Mouse (Mus musculus) embryonic facial prominence, embryonic 13.5 days (tissue): ENCODE data around the gene Dyrk1a. TPM values are rescaled to one million over a fixed set of nuclear protein-coding genes. Genes with fewer than 3 reads are reported as not detected.

ENCODE experiments used
- ATAC-seq: fragments of 200-750 bp; cut with Nextera tagmentation; 2 replicates; pipeline ENCODE4 v1.8.0; 2017; ENCODE audit warnings: low read depth; ENCODE audit not compliant: insufficient number of reproducible peaks, insufficient read depth, low FRiP score, low TSS enrichment
- H3K27ac ChIP-seq: fragments of 300-500 bp; sonication (generic); 2 replicates; pipeline ENCODE4 v1.5.1; 2015; ENCODE audit warnings: moderate library complexity, mild to moderate bottlenecking, inconsistent platforms
- H3K27me3 ChIP-seq: fragments of 300-500 bp; sonication (generic); 2 replicates; pipeline ENCODE4 v1.6.1; 2015; ENCODE audit warnings: mild to moderate bottlenecking, inconsistent platforms
- H3K36me3 ChIP-seq: fragments of 300-500 bp; sonication (generic); 2 replicates; pipeline ENCODE4 v1.6.1; 2015; ENCODE audit warnings: mild to moderate bottlenecking, inconsistent platforms
- H3K4me1 ChIP-seq: fragments of 300-500 bp; sonication (generic); 2 replicates; pipeline ENCODE4 v1.6.1; 2015; ENCODE audit warnings: inconsistent platforms
- H3K4me2 ChIP-seq: fragments of 300-500 bp; sonication (generic); 2 replicates; pipeline ENCODE4 v1.6.1; 2015; ENCODE audit warnings: moderate library complexity, mild to moderate bottlenecking, inconsistent platforms
- H3K4me3 ChIP-seq: fragments of 300-500 bp; sonication (generic); 2 replicates; pipeline ENCODE4 v1.5.1; 2015; ENCODE audit warnings: mild to moderate bottlenecking, inconsistent platforms
- H3K9ac ChIP-seq: fragments of 300-500 bp; sonication (generic); 2 replicates; pipeline ENCODE4 v1.6.1; 2015; ENCODE audit warnings: mild to moderate bottlenecking, inconsistent platforms
- H3K9me3 ChIP-seq: fragments of 300-500 bp; sonication (generic); 2 replicates; pipeline ENCODE4 v1.6.1; 2016; ENCODE audit warnings: inconsistent platforms
- WGBS: fragments of 180-500 bp; shearing (Covaris S2); methylation state at CpG from one replicate; pipeline ENCODE4 v1.1.7; 2015; ENCODE audit warnings: mixed read lengths; 5-methylcytosine and 5-hydroxymethylcytosine counted together
- polyA plus RNA-seq: library from polyadenylated mRNA; unstranded; fragments of >200 nt; fragmentation: Nextera tagmentation; extraction: Ambion mirVana; gene quantifications from 2 replicates; pipeline ENCODE4 v1.2.1, GENCODE M21; 2015

Gene Dyrk1a
- polyA plus RNA-seq, 1 experiment from 2014 or later = 11.0 TPM

- Histone ChIP-seq H3K27ac (no peak overlapping the region), H3K36me3 (no peaks in the 10 kb centered on the region), H3K4me1 (peaks cover 47% of the 10 kb centered on the region), H3K9ac (no peak overlapping the region), H3K4me2 (no peak overlapping the region), H3K4me3 (no peak overlapping the region), H3K27me3 (no peaks in the 10 kb centered on the region), H3K9me3 (no peaks in the 10 kb centered on the region)
- 81% methylated on average over 2 of the region's 2 CpGs for WGBS
- no peak for ATAC-seq
Measured at GRCm38 (mm10) chr16:94596633-94597032, 26.8 kb downstream of the Dyrk1a start.

- Histone ChIP-seq H3K36me3 (no peaks in the 10 kb centered on the region), H3K27me3 (no peaks in the 10 kb centered on the region), H3K4me3 (no peak overlapping the region), H3K4me2 (no peak overlapping the region), H3K9ac (no peak overlapping the region), H3K9me3 (no peaks in the 10 kb centered on the region), H3K4me1 (peaks cover 55% of the 10 kb centered on the region), H3K27ac (no peak overlapping the region)
- WGBS = 46% methylated on average over 1 of the region's 1 CpGs
- no peak for ATAC-seq
Measured at GRCm38 (mm10) chr16:94597640-94598039, 27.8 kb downstream of the Dyrk1a start.

- Histone ChIP-seq H3K27ac (no peak overlapping the region), H3K9me3 (no peaks in the 10 kb centered on the region), H3K27me3 (no peaks in the 10 kb centered on the region), H3K4me1 (peaks cover 74% of the 10 kb centered on the region), H3K36me3 (no peaks in the 10 kb centered on the region), H3K9ac (no peak overlapping the region), H3K4me3 (no peak overlapping the region), H3K4me2 (no peak overlapping the region)
- ATAC-seq = no peak
- 27% methylated on average over 6 of the region's 6 CpGs for WGBS
Measured at GRCm38 (mm10) chr16:94599977-94600724, 30.3 kb downstream of the Dyrk1a start.

- 76% methylated on average over 5 of the region's 5 CpGs for WGBS
Measured at GRCm38 (mm10) chr16:94601089-94601488, 31.3 kb downstream of the Dyrk1a start.

GRCm38 (mm10) chr16:94601540-94601953 lies 31.7 kb downstream of the Dyrk1a start:
- WGBS = 20% methylated on average over 6 of the region's 6 CpGs

More at GRCm38 (mm10) chr16:94601089-94601488, 31.3 kb downstream of the Dyrk1a start:
- H3K27me3 ChIP-seq = no peaks in the 10 kb centered on the region
- no peaks in the 10 kb centered on the region for H3K36me3 ChIP-seq
- no peak overlapping the region for H3K4me3 ChIP-seq
- no peak overlapping the region for H3K4me2 ChIP-seq
- no peak overlapping the region for H3K9ac ChIP-seq
- H3K9me3 ChIP-seq = no peaks in the 10 kb centered on the region
- peaks cover 70% of the 10 kb centered on the region for H3K4me1 ChIP-seq
- no peak for ATAC-seq
- no peak overlapping the region for H3K27ac ChIP-seq

GRCm38 (mm10) chr16:94602188-94602587 lies 32.4 kb downstream of the Dyrk1a start:
- no peak overlapping the region for H3K9ac ChIP-seq
- no peak overlapping the region for H3K4me3 ChIP-seq
- H3K36me3 ChIP-seq = no peaks in the 10 kb centered on the region
- H3K27ac ChIP-seq = no peak overlapping the region
- no peak overlapping the region for H3K4me2 ChIP-seq
- ATAC-seq = no peak
- no peaks in the 10 kb centered on the region for H3K9me3 ChIP-seq
- no peaks in the 10 kb centered on the region for H3K27me3 ChIP-seq
- WGBS = 79% methylated on average over 1 of the region's 1 CpGs
- H3K4me1 ChIP-seq = peaks cover 73% of the 10 kb centered on the region

More at GRCm38 (mm10) chr16:94601540-94601953, 31.7 kb downstream of the Dyrk1a start:
- peaks cover 72% of the 10 kb centered on the region for H3K4me1 ChIP-seq
- H3K27ac ChIP-seq = no peak overlapping the region
- no peaks in the 10 kb centered on the region for H3K36me3 ChIP-seq
- H3K4me3 ChIP-seq = no peak overlapping the region
- no peak overlapping the region for H3K4me2 ChIP-seq
- no peak for ATAC-seq
- H3K27me3 ChIP-seq = no peaks in the 10 kb centered on the region
- H3K9ac ChIP-seq = no peak overlapping the region
- H3K9me3 ChIP-seq = no peaks in the 10 kb centered on the region

GRCm38 (mm10) chr16:94602730-94603129 lies 32.9 kb downstream of the Dyrk1a start:
- no peak overlapping the region for H3K4me3 ChIP-seq
- peaks cover 72% of the 10 kb centered on the region for H3K4me1 ChIP-seq
- no peak overlapping the region for H3K4me2 ChIP-seq
- no peaks in the 10 kb centered on the region for H3K27me3 ChIP-seq
- WGBS = 74% methylated on average over 4 of the region's 4 CpGs
- no peak overlapping the region for H3K9ac ChIP-seq
- H3K36me3 ChIP-seq = no peaks in the 10 kb centered on the region
- no peaks in the 10 kb centered on the region for H3K9me3 ChIP-seq
- ATAC-seq = no peak
- H3K27ac ChIP-seq = no peak overlapping the region

- Histone ChIP-seq H3K36me3 (no peaks in the 10 kb centered on the region), H3K9me3 (no peaks in the 10 kb centered on the region), H3K9ac (no peak overlapping the region), H3K27ac (no peak overlapping the region), H3K4me2 (no peak overlapping the region), H3K27me3 (no peaks in the 10 kb centered on the region), H3K4me1 (peaks cover 42% of the 10 kb centered on the region), H3K4me3 (no peak overlapping the region)
- WGBS = 91% methylated on average over 1 of the region's 1 CpGs
- ATAC-seq = no peak
Measured at GRCm38 (mm10) chr16:94606169-94606568, 36.4 kb downstream of the Dyrk1a start.

- Histone ChIP-seq H3K27ac (no peak overlapping the region), H3K4me3 (no peak overlapping the region), H3K27me3 (no peaks in the 10 kb centered on the region), H3K9me3 (no peaks in the 10 kb centered on the region), H3K9ac (no peak overlapping the region), H3K36me3 (no peaks in the 10 kb centered on the region), H3K4me2 (no peak overlapping the region), H3K4me1 (peaks cover 32% of the 10 kb centered on the region)
- ATAC-seq = no peak
- WGBS = 46% methylated on average over 1 of the region's 1 CpGs
Measured at GRCm38 (mm10) chr16:94607468-94607867, 37.7 kb downstream of the Dyrk1a start.

GRCm38 (mm10) chr16:94608706-94609594 lies 39.1 kb downstream of the Dyrk1a start:
- Histone ChIP-seq H3K4me2 (no peak overlapping the region), H3K27me3 (no peaks in the 10 kb centered on the region), H3K9ac (no peak overlapping the region), H3K4me3 (no peak overlapping the region), H3K4me1 (peaks cover 25% of the 10 kb centered on the region), H3K9me3 (no peaks in the 10 kb centered on the region), H3K27ac (no peak overlapping the region), H3K36me3 (peaks cover 2% of the 10 kb centered on the region; the same call in 1 of the 2 replicates)
- no peak for ATAC-seq
- WGBS = 87% methylated on average over 9 of the region's 9 CpGs

GRCm38 (mm10) chr16:94612573-94612972 lies 42.8 kb downstream of the Dyrk1a start:
- no peak overlapping the region for H3K4me3 ChIP-seq
- no peaks in the 10 kb centered on the region for H3K27me3 ChIP-seq
- H3K9ac ChIP-seq = no peak overlapping the region
- 82% methylated on average over 8 of the region's 8 CpGs for WGBS
- H3K9me3 ChIP-seq = no peaks in the 10 kb centered on the region
- no peak for ATAC-seq
- no peak overlapping the region for H3K27ac ChIP-seq
- H3K36me3 ChIP-seq = peaks cover 9% of the 10 kb centered on the region
- H3K4me2 ChIP-seq = no peak overlapping the region
- peaks cover 18% of the 10 kb centered on the region for H3K4me1 ChIP-seq
